Mouse (Mus musculus) left cerebral cortex, postnatal 10 days (tissue): ENCODE data around the gene Gm14632. TPM values are rescaled to one million over a fixed set of nuclear protein-coding genes. Genes with fewer than 3 reads are reported as not detected.
"Not testable (repeated sequence)": the region's sequence is repeated elsewhere in the genome, so short reads cannot be mapped to it uniquely, and the experiment has no call there.

Source experiments
- DNase-seq, 2 experiments: peaks; one replicate each; pipeline ENCODE4 v3.0.0; 2021 to 2022; ENCODE audit warnings: low spot score in 2 of 2, mixed read lengths in 1 of 2; ENCODE audit errors: extremely low spot score in 1 of 2
- intact Hi-C: fragments of 180-260 bp; cut with DNase I; formaldehyde crosslinking; loops from one replicate; pipeline ENCODE4 v1.15.1; 2025
- total RNA-seq, 2 experiments: library from RNA; stranded (reverse); gene quantifications; 2 replicates each; pipeline ENCODE4 v1.2.3; 2021

Gene Gm14632
- total RNA-seq, result not detected

DNA sequence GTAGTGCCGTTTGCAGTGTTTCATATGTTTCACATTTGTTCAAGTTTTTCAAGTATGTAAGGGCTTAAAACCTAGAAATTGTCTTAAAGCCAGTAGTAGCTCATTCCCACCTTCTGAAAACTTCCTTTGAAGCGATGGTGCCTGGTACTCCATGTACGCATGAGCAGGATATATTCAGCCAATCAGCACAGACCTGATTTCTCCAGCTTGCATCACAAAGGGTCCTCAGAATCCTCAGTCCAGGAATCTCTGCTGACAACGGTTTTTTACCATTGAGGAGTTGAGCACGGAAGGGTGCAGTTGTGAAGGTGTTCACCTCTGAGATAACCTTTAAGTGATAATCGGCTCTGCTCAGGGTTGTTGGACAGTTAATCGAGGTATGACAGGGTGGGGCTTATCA, at the start of gene Gm14632:
Gene Gm14632, plus strand, starts transcription at position 301 of the 400 bp plus-strand sequence.
- DNase-seq, intact Hi-C loops: not testable (repeated sequence)
